Mouse (Mus musculus) left cerebral cortex, postnatal 25 days (tissue): ENCODE results near the gene Trpm8. TPM values are rescaled to one million over a fixed set of nuclear protein-coding genes. Genes with fewer than 3 reads are reported as not detected.

Experiments
- DNase-seq, 2 experiments: peaks; one replicate each; pipeline ENCODE4 v3.0.0; 2022; ENCODE audit warnings: low spot score in 2 of 2, mixed read lengths in 1 of 2
- intact Hi-C: fragments of 180-260 bp; cut with DNase I; formaldehyde crosslinking; loops from one replicate; pipeline ENCODE4 v1.15.1; 2025
- total RNA-seq, 2 experiments: library from RNA; stranded (reverse); gene quantifications; 2 replicates each; pipeline ENCODE4 v1.2.3; 2021

Gene Trpm8
- total RNA-seq, 2 experiments from 2014 or later = 0.11 to 0.21 TPM

DNA sequence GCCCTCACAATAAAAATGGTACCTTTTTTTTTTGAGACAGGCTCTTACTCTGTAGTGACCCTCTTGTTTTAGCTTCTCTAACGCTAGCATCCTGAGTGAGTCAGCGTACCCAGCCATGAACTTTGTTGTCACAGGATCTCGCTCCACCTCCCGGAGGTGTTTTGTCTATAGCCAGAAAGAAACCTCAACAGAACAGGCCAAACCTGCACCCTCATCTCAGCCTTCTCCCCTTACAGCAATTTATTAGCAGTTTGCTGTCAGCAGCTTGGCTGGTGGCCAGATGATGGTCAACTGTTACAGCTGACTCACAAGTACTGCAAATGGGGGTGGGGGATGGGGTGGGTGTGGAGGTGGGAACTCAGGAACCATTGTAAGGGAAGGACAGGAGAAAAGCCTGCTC is 15.2 kb upstream of the Trpm8 start:
- no peak for DNase-seq
- intact Hi-C loops = no loop called here

DNA sequence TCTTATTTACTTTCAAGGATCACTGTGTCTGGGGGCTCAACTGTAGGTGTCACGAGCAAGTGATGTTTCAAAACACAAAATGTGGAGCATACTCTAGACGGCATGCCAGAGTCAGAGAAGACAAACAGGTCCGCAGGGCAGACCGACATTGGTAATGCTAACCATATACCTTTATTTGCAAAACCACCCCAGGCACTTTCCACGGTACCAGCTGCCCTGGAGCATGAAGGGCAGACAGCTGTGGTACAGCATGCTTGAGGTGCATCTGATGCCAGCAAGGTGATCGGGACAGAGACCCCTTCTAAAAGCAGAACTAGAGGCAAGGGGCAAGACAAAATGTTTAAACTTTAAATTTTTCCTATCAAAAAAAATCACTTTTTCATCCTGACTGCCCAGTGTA is 14.5 kb upstream of the Trpm8 start:
- intact Hi-C loops = no loop called here
- DNase-seq = no peak

DNA sequence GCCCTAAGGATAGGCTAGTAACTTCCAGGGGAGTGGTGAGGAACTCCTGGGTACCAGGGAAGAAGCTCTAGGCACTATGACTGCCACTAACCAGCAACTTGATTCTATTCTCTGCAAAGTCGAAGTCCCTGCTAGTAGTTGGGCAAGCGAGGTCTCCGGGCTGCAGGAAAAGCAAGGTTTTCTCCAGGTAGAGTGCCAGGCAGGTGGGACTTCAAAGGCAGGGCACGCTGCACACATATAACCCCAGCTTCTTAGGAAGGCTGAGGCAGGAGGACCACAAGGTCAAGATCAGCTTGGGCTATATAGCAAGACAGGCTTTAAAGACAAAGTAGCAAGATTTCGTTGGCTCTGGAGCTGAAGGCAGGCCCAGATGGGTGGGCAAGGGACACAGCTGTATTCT is 13.7 kb upstream of the Trpm8 start:
- no peak for DNase-seq
- intact Hi-C loops = no loop called here

DNA sequence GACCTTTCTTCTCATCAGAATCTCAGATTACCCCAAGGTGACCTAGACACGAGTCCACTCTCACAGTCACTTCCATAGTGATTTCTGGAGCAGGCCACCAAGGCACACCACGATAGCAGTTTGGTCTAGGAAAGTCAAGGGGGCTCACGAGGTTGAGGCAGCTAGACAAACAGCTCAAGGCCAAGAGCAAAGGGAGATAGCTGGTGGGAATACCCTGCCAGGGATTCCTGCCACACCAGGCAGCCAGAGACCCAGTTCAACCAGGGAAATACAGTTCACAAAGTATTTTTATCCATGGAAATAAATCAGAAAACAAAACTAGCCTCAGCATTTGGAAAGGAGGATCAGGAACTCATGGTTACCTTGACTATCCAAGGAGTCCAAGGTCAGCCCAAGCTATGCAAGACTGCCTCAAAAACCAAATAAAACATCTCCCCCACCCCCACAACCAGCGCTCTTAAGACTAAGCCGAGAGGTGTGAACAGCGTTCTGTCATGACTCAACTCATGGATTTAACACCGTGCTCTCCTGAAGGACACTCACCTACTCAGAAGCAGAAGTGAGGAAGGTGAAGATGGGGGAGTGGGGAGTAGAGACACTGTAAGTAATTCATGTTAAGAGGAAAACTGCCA is 13.1 kb upstream of the Trpm8 start:
- DNase-seq = no peak
- intact Hi-C loops = no loop called here

DNA sequence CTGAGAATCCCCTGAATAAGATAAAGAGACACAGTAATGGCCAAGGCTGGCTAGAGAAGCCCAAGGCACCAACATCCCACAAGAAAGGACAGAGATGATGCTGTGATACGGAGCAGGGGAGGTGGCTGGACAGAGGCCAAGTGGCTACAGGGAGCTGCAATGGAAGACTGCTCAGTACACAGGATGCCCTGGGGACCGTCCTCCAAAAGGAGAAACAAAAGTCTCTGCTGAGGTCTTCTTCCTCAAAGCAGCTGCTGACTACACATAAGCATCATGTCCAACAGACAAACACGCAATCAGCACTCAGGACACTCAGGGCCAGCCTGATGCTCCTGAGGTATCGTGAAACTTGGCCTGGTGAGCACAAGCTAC is 12.6 kb upstream of the Trpm8 start:
- no peak for DNase-seq
- intact Hi-C loops = no loop called here

- intact Hi-C loops = no loop called here
- no peak for DNase-seq
Observed at GRCm38 (mm10) chr1:88266123-88266522, 11.3 kb upstream of the Trpm8 start.

DNA sequence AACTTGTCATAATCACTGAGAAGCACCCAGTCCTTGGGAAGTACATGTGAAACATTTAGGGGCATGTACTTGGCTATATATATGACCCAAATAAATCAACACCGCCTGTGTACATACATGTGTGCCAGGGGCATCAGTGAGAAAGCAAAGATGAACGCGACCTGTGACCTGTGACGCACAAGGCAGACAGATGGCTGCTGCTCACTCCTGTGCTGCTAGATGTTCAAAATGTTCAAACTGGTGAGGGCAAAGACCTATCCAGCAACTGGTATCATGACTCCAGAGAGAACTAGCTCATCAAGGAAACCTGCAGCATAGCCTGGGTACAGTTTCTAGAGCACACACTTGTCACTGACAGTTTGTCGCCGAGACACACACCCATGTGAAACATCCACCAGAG is 10.0 kb upstream of the Trpm8 start:
- no peak for DNase-seq
- intact Hi-C loops = no loop called here

GRCm38 (mm10) chr1:88268070-88268469 is 9.4 kb upstream of the Trpm8 start:
- intact Hi-C loops = no loop called here
- DNase-seq = no peak

- intact Hi-C loops = loop anchor here (10.0 kb wide), 1 partner anchor 945 kb away; the partner anchor contains the start of gene Gigyf2
- DNase-seq = no peak
Observed at GRCm38 (mm10) chr1:88269539-88270309, 7.7 kb upstream of the Trpm8 start.

DNA sequence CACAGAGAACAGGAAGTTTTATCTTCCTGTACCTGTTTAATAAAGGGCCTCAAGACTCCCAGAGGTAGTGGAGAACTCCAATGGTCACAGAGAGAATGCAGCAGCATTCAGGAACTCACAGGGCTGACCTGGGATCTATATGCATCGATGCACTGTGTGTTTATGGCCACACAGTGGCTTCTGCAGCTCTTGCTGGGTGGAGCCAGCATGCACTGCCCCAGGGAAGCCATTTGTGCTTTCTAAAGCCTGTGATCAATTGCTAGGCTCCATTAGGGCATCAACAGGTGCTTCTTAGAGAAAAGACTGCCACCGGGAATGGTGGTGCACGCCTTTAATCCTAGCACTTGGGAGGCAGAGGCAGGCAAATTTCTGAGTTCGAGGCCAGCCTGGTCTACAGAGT is 4.6 kb upstream of the Trpm8 start:
- intact Hi-C loops = loop anchor here (10.0 kb wide), 1 partner anchor 948 kb away; the partner anchor contains the start of gene Gigyf2
- DNase-seq = no peak

- DNase-seq = peak in 1 of 2 experiments; percentile 9
Observed at GRCm38 (mm10) chr1:88273326-88273725, 4.1 kb upstream of the Trpm8 start.

GRCm38 (mm10) chr1:88273832-88274231 is 3.6 kb upstream of the Trpm8 start:
- DNase-seq = peak in 1 of 2 experiments; percentile 5

More at GRCm38 (mm10) chr1:88273326-88273725, 4.1 kb upstream of the Trpm8 start:
- intact Hi-C loops = loop anchor here (10.0 kb wide), 1 partner anchor 949 kb away; the partner anchor contains the start of gene Gigyf2

DNA sequence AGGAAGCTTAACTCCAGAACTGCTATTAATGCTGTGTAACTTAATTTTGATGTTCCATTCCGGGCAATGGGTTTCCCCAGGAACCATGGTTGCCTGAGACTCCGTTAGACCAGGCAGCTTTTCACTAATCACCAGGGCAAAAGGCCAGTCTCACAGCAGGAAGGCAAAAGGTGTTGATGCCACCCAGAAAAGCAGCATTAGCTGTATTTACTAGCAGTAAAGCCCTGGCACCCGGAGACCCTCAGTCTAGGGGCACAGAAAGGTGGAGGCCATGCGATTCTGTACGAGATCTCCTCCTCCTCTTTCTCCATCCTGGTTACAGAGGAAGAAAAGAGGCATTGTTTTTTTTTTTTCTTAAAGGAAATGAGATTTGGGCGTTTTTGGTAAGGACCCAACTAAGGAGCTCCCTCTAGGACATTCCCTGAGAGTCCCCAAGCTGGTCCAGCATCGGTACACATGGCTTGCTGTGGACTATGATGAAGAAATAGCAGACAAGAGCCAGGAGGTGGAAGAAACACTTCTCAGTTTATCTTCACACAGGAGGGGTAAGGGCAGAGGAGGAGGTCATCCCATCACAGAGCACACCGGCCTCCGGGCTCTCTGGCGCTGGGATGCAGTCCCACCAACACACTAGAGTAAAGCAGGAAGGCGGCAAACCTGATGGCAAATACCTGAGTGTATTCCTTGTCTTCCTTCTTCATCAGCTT is 2.9 kb upstream of the Trpm8 start:
- intact Hi-C loops = loop anchor here (10.0 kb wide), 1 partner anchor 950 kb away; the partner anchor contains the start of gene Gigyf2

More at GRCm38 (mm10) chr1:88273832-88274231, 3.6 kb upstream of the Trpm8 start:
- intact Hi-C loops = loop anchor here (10.0 kb wide), 1 partner anchor 949 kb away; the partner anchor contains the start of gene Gigyf2

DNA sequence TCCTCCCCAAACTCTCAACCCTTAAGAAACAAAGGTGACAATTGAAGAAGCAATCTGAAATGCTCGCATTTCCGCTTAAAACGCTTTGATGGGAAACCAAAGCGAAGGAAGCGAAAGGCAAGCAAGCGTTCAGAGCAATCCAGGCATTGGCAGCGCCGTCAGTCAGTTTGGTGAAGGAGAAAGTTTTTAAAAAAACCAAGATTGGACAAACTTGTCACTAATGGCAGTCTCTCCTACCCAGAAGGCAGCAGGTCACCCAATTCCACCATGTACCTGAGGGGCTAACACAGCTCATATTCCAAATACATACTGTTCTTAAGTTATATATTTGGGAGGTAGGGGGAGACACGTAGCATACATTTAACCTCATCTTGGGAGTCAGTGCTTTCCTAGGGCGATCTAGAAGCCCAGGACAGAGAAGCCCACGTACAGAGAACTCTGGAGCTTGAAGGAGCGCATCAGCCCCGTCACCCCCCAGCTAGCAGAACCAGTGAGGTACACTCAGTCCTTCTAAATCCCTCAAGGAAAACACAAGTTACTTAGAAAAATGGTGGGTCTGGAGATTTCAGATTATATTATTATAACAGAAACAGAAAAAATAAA is 2.3 kb upstream of the Trpm8 start:
- intact Hi-C loops = loop anchor here (10.0 kb wide), 1 partner anchor 950 kb away; the partner anchor contains the start of gene Gigyf2
- DNase-seq = no peak

More for the DNA sequence above, 2.9 kb upstream of the Trpm8 start:
- no peak for DNase-seq

GRCm38 (mm10) chr1:88275698-88276523 is 1.6 kb upstream of the Trpm8 start:
- peak; percentile 16 to 18 for DNase-seq
- intact Hi-C loops = loop anchor here (10.0 kb wide), 1 partner anchor 951 kb away; the partner anchor contains the start of gene Gigyf2

- intact Hi-C loops = loop anchor here (10.0 kb wide), 1 partner anchor 952 kb away; the partner anchor contains the start of gene Gigyf2
- no peak for DNase-seq
Observed at GRCm38 (mm10) chr1:88276524-88277097, 850 bp upstream of the Trpm8 start.

DNA sequence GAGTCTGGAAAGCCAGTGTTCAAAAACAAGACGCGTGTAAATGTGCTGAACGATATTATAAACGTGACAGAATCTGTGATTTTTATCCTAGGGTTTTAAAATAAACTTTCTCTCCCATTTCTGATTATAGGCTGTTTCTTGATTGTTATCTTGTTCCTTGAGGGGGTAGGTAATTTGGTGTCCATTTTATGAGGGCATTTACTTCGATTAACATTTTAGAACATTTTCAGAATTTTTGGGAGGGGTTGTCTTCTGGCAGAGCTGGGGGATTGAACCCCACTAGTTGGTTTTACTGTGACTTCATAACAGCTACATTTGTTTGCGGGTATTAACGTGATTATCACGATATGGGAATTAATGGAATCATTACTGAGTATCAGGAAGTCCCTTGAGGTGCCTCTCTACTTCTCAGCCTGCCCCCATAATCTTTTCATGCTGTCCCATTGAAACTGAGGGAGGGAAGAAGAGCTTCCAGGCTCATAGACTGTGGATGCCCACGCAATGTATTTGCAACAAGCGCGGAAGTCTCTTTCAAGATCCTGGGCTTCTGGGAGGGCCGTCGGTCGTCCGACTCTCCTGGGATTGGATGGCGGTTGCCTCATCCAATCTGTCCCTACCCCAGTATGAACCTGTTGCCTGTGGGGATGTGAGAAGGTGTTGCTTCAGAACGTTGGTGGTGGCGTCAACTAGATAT is 504 bp downstream of the Trpm8 start:
- DNase-seq = no peak
- intact Hi-C loops = loop anchor here (10.0 kb wide), 1 partner anchor 953 kb away; the partner anchor contains the start of gene Gigyf2
